20 mouse cellular contexts compared by ENCODE assay signal in genomic region chr10:80481002-80481401, GRCm38 (mm10). TPM values are rescaled to one million over a fixed set of nuclear protein-coding genes. Genes with fewer than 3 reads are reported as not detected.
DNase-seq lines count a peak whose midpoint lies in the region; ATAC-seq and TF ChIP-seq lines count a peak whose summit lies in the region.
"Had no signal": no experiment of that assay in that cellular context is flagged by ENCODE, and none has a peak within 500 bp of the region (broad histone marks: within the 10 kb centered on the region; RNA-seq: fewer than 3 reads in every experiment).

No protein-coding gene starts in this region.

- no peak overlapping the region for H3K27ac ChIP-seq in lung, embryonic 14.5 days (ENCODE audit: low read depth)
- no peak overlapping the region for H3K27ac ChIP-seq in MEL (ENCODE audit: control insufficient read depth, low read depth, low read length)
- no peak overlapping the region for H3K27ac ChIP-seq in liver, embryonic 11.5 days (ENCODE audit: low read depth, low read length)
- H3K27ac ChIP-seq in forebrain, embryonic 13.5 days: no peak overlapping the region
- H3K27ac ChIP-seq in forebrain, embryonic 11.5 days (ENCODE audit: low read depth, low read length): no peak overlapping the region

- DNase-seq in lung, embryonic 14.5 days: peak; percentile 40
- DNase-seq in lung, postnatal 10 days: no peak
- peak; percentile 78 for DNase-seq in MEL (ENCODE audit: low read depth, low spot score)
- no peak for DNase-seq in liver, embryonic 11.5 days (ENCODE audit: low spot score)
- peak; percentile 23 to 46 for DNase-seq in thymus, postnatal 10 days (ENCODE audit: low spot score in 2 of 2)
- DNase-seq in B cell, adult 2 months: no peak
- DNase-seq in forebrain, embryonic 11.5 days (ENCODE audit: low spot score): no peak
- DNase-seq: cerebellum, adult 9-10 months; embryo, embryonic 11 days; heart, postnatal 4 days; kidney, adult 2 months; right cerebral cortex, postnatal 25 days had no signal

- TF ChIP-seq RAD21 in MEL (IDR thresholded peaks at IDR 0.05; ENCODE audit: low read depth, low read length): no peak

- no peak overlapping the region for H3K4me3 ChIP-seq in lung, embryonic 14.5 days (ENCODE audit: low read depth, low read length)
- no peak overlapping the region for H3K4me3 ChIP-seq in MEL (ENCODE audit: control insufficient read depth in 1 of 2, insufficient read depth in 1 of 2, low read depth in 2 of 2, low read length in 2 of 2)
- no peak overlapping the region for H3K4me3 ChIP-seq in liver, embryonic 11.5 days (ENCODE audit: low read depth, low read length)
- H3K4me3 ChIP-seq in forebrain, embryonic 13.5 days: no peak overlapping the region
- no peak overlapping the region for H3K4me3 ChIP-seq in forebrain, embryonic 11.5 days (ENCODE audit: low read depth, low read length)
- H3K4me3 ChIP-seq: heart, embryonic 12.5 days; megakaryocyte, embryonic 14.5 days had no signal

- 0 out of 2 replicates have a peak, but pooled peaks cover 3% of the 10 kb centered on the region for H3K4me1 ChIP-seq in lung, embryonic 14.5 days (ENCODE audit: insufficient read depth)
- H3K4me1 ChIP-seq in MEL (ENCODE audit: control insufficient read depth in 1 of 2, insufficient read depth in 2 of 2, low read length in 2 of 2): no peaks in the 10 kb centered on the region
- H3K4me1 ChIP-seq in liver, embryonic 11.5 days (replicated peaks; ENCODE audit: control insufficient read depth, insufficient read depth, low read length): peaks cover 12% of the 10 kb centered on the region
- peaks cover 9% of the 10 kb centered on the region; the same call in 1 of the 2 replicates for H3K4me1 ChIP-seq in forebrain, embryonic 13.5 days
- H3K4me1 ChIP-seq in forebrain, embryonic 11.5 days (replicated peaks; ENCODE audit: control insufficient read depth, insufficient read depth, low read length): no peaks in the 10 kb centered on the region

- no peak for TF ChIP-seq EP300 in MEL (IDR thresholded peaks at IDR 0.05; ENCODE audit: low read depth in 1 of 2, low read length in 2 of 2)

- H3K79me2 ChIP-seq in MEL (ENCODE audit: control insufficient read depth, insufficient read depth, low read length, poor library complexity): no peaks in the 10 kb centered on the region

- WGBS in lung, embryonic 14.5 days: 9% methylated on average over 5 of the region's 5 CpGs
- WGBS in liver, embryonic 11.5 days: 8% methylated on average over 5 of the region's 5 CpGs
- 12% methylated on average over 4 of the region's 5 CpGs for WGBS in forebrain, embryonic 13.5 days
- WGBS in forebrain, embryonic 11.5 days: 22% methylated on average over 5 of the region's 5 CpGs

- no peaks in the 10 kb centered on the region for H3K36me3 ChIP-seq in lung, embryonic 14.5 days (ENCODE audit: insufficient read depth)
- no peaks in the 10 kb centered on the region for H3K36me3 ChIP-seq in MEL (ENCODE audit: control insufficient read depth in 1 of 2, insufficient read depth in 2 of 2, low read length in 2 of 2)
- H3K36me3 ChIP-seq in liver, embryonic 11.5 days (ENCODE audit: control insufficient read depth, insufficient read depth, low read length): no peaks in the 10 kb centered on the region
- H3K36me3 ChIP-seq in forebrain, embryonic 13.5 days (ENCODE audit: poor library complexity, severe bottlenecking): no peaks in the 10 kb centered on the region
- H3K36me3 ChIP-seq in forebrain, embryonic 11.5 days (ENCODE audit: control insufficient read depth, insufficient read depth, low read length): no peaks in the 10 kb centered on the region
- H3K36me3 ChIP-seq: heart, embryonic 12.5 days had no signal

- no peak for TF ChIP-seq CTCF in lung, embryonic 14.5 days (IDR thresholded peaks at IDR 0.05; ENCODE audit: low read depth)
- no peak for TF ChIP-seq CTCF in MEL (IDR thresholded peaks at IDR 0.05 in 2 of 3, conservative IDR thresholded peaks at IDR 0.05 in 1 of 3; ENCODE audit: control insufficient read depth in 1 of 3, insufficient read depth in 1 of 3, low read depth in 2 of 3, low read length in 3 of 3, poor library complexity in 1 of 3, severe bottlenecking in 1 of 3)

- H3K9ac ChIP-seq in lung, embryonic 14.5 days: no peak overlapping the region
- no peak overlapping the region for H3K9ac ChIP-seq in MEL (ENCODE audit: control insufficient read depth, low read depth, low read length, poor library complexity, severe bottlenecking)
- H3K9ac ChIP-seq in liver, embryonic 11.5 days (ENCODE audit: low read depth, low read length): no peak overlapping the region
- no peak overlapping the region for H3K9ac ChIP-seq in forebrain, embryonic 13.5 days
- no peak overlapping the region for H3K9ac ChIP-seq in forebrain, embryonic 11.5 days (ENCODE audit: low read length)
- H3K9ac ChIP-seq: heart, embryonic 12.5 days had no signal

- TF ChIP-seq POLR2A in MEL (IDR thresholded peaks at IDR 0.05; ENCODE audit: control insufficient read depth in 1 of 2, insufficient read depth in 1 of 2, low read depth in 1 of 2, low read length in 2 of 2, poor library complexity in 1 of 2): no peak

- H3K27me3 ChIP-seq in lung, embryonic 14.5 days (ENCODE audit: insufficient read depth, low read length): peaks cover 41% of the 10 kb centered on the region
- peaks cover 2 to 4% of the 10 kb centered on the region in 2 experiments; a peak in 3 of 4 replicates for H3K27me3 ChIP-seq in MEL (ENCODE audit: control insufficient read depth in 1 of 2, insufficient read depth in 2 of 2, low read length in 2 of 2)
- H3K27me3 ChIP-seq in liver, embryonic 11.5 days (replicated peaks; ENCODE audit: control insufficient read depth, insufficient read depth, low read length): peaks cover 63% of the 10 kb centered on the region
- H3K27me3 ChIP-seq in forebrain, embryonic 13.5 days: peaks cover 45% of the 10 kb centered on the region
- peaks cover 11% of the 10 kb centered on the region for H3K27me3 ChIP-seq in forebrain, embryonic 11.5 days (ENCODE audit: control insufficient read depth, insufficient read depth, low read length)

- no peak overlapping the region for H3K4me2 ChIP-seq in lung, embryonic 14.5 days
- no peak overlapping the region for H3K4me2 ChIP-seq in liver, embryonic 11.5 days
- no peak overlapping the region for H3K4me2 ChIP-seq in forebrain, embryonic 13.5 days
- H3K4me2 ChIP-seq in forebrain, embryonic 11.5 days (ENCODE audit: low read depth, low read length, severe bottlenecking): no peak overlapping the region
- H3K4me2 ChIP-seq: heart, embryonic 12.5 days had no signal

- H3K9me3 ChIP-seq in lung, embryonic 14.5 days (ENCODE audit: low read depth, low read length): no peaks in the 10 kb centered on the region
- H3K9me3 ChIP-seq in MEL (replicated peaks; ENCODE audit: insufficient read depth, low read length): no peaks in the 10 kb centered on the region
- no peaks in the 10 kb centered on the region for H3K9me3 ChIP-seq in liver, embryonic 11.5 days (ENCODE audit: control insufficient read depth, low read length)
- H3K9me3 ChIP-seq in forebrain, embryonic 13.5 days (replicated peaks): no peaks in the 10 kb centered on the region
- no peaks in the 10 kb centered on the region for H3K9me3 ChIP-seq in forebrain, embryonic 11.5 days (ENCODE audit: control insufficient read depth, low read length)
- H3K9me3 ChIP-seq: heart, embryonic 12.5 days; megakaryocyte, embryonic 14.5 days had no signal

- no peak for ATAC-seq in lung, embryonic 14.5 days (ENCODE audit: insufficient read depth)
- ATAC-seq in liver, embryonic 11.5 days (replicated peaks; ENCODE audit: low FRiP score): peak; percentile 84
- ATAC-seq in forebrain, embryonic 13.5 days: no peak
- no peak for ATAC-seq in forebrain, embryonic 11.5 days (replicated peaks; ENCODE audit: low FRiP score)
- ATAC-seq: Patski had no signal

TF ChIP-seq in MEL, 35 proteins besides CTCF, POLR2A, EP300 and RAD21 (continues in another document):
- no peak for TF ChIP-seq USF2 (IDR thresholded peaks at IDR 0.05; ENCODE audit: borderline replicate concordance in 1 of 2, insufficient read depth in 1 of 2, low read depth in 1 of 2, low read length in 2 of 2)
- TF ChIP-seq ELF1 (IDR thresholded peaks at IDR 0.05; ENCODE audit: low read depth, low read length): no peak
- no peak for TF ChIP-seq ZC3H11A (IDR thresholded peaks at IDR 0.05; ENCODE audit: low read depth, low read length)
- TF ChIP-seq SMC3 (IDR thresholded peaks at IDR 0.05; ENCODE audit: low read depth, low read length): no peak
- no peak for TF ChIP-seq MAFK (IDR thresholded peaks at IDR 0.05; ENCODE audit: borderline replicate concordance, low read depth, low read length)
- TF ChIP-seq MYB (IDR thresholded peaks at IDR 0.05; ENCODE audit: low read depth, low read length): no peak
- TF ChIP-seq MYC (IDR thresholded peaks at IDR 0.05; ENCODE audit: low read depth, low read length): no peak

RNA-seq across cellular contexts. Expression of gene Onecut3, which starts 13.6 kb away (rescaled TPM):
- not detected in 2 replicates for polyA plus RNA-seq in lung, embryonic 14.5 days (2014; fragmentation: Nextera tagmentation; extraction: Ambion mirVana)
- not detected in 2 replicates for total RNA-seq in MEL (2012; rRNA removed)
- not detected for polyA plus RNA-seq in MEL (2012; ENCODE audit: insufficient read depth in 1 of 2, insufficient read length in 2 of 2, low read depth in 1 of 2, low replicate concordance in 2 of 2, missing spikeins in 1 of 2)
- 0.94 and 1.3 TPM in 2 replicates for polyA plus RNA-seq in liver, embryonic 11.5 days (2014; fragmentation: Nextera tagmentation; extraction: Ambion mirVana)
- polyA plus RNA-seq in forebrain, embryonic 13.5 days (2015; fragmentation: Nextera tagmentation; extraction: Ambion mirVana): 0.35 and 0.57 TPM in 2 replicates
- polyA plus RNA-seq in forebrain, embryonic 11.5 days (2014; fragmentation: Nextera tagmentation; extraction: Ambion mirVana): 0.49 and 0.53 TPM in 2 replicates
- total RNA-seq: adrenal gland, adult 18-20 months; gastrocnemius, postnatal 4 days; left cerebral cortex, postnatal 14 days; liver, adult 2 months had no signal
- polyA plus RNA-seq: heart, embryonic 12.5 days; kidney, adult 2 months; liver, adult 2 months; Patski had no signal

RNA-seq across cellular contexts. Expression of gene Tcf3, which starts 47.6 kb away (rescaled TPM):
- 148 and 175 TPM in 2 replicates for polyA plus RNA-seq in lung, embryonic 14.5 days (2014; fragmentation: Nextera tagmentation; extraction: Ambion mirVana)
- total RNA-seq in MEL (2012; rRNA removed): 113 and 125 TPM in 2 replicates
- polyA plus RNA-seq in MEL (2012; ENCODE audit: insufficient read depth in 1 of 2, insufficient read length in 2 of 2, low read depth in 1 of 2, low replicate concordance in 2 of 2, missing spikeins in 1 of 2): 100 to 1,000 TPM in 1 of 2 experiments, not detected in 1; 258 TPM
- polyA plus RNA-seq in liver, embryonic 11.5 days (2014; fragmentation: Nextera tagmentation; extraction: Ambion mirVana): 148 and 149 TPM in 2 replicates
- 112 and 119 TPM in 2 replicates for polyA plus RNA-seq in forebrain, embryonic 13.5 days (2015; fragmentation: Nextera tagmentation; extraction: Ambion mirVana)
- 237 and 256 TPM in 2 replicates for polyA plus RNA-seq in forebrain, embryonic 11.5 days (2014; fragmentation: Nextera tagmentation; extraction: Ambion mirVana)

RNA-seq across cellular contexts. Expression of gene Atp8b3, which starts 57.9 kb away (rescaled TPM):
- polyA plus RNA-seq in lung, embryonic 14.5 days (2014; fragmentation: Nextera tagmentation; extraction: Ambion mirVana): 0.09 and 0.14 TPM in 2 replicates
- total RNA-seq in MEL (2012; rRNA removed): 0.03 TPM in 1 of 2 replicates, not detected in the other
- polyA plus RNA-seq in MEL (2012; ENCODE audit: insufficient read depth in 1 of 2, insufficient read length in 2 of 2, low read depth in 1 of 2, low replicate concordance in 2 of 2, missing spikeins in 1 of 2): under 1 TPM in 1 of 2 experiments, not detected in 1; 0.13 TPM
- polyA plus RNA-seq in liver, embryonic 11.5 days (2014; fragmentation: Nextera tagmentation; extraction: Ambion mirVana): 0.12 and 0.23 TPM in 2 replicates
- 0.33 and 0.36 TPM in 2 replicates for polyA plus RNA-seq in forebrain, embryonic 13.5 days (2015; fragmentation: Nextera tagmentation; extraction: Ambion mirVana)
- 0.35 and 0.59 TPM in 2 replicates for polyA plus RNA-seq in forebrain, embryonic 11.5 days (2014; fragmentation: Nextera tagmentation; extraction: Ambion mirVana)
- total RNA-seq: heart, postnatal 4 days; liver, adult 2 months had no signal
- polyA plus RNA-seq: liver, adult 2 months had no signal

Comparison
In these comparisons a context has a peak if more than half of its experiments do, and no peak if none do; other contexts are left out.
1. DNase-seq: peak in lung, embryonic 14.5 days (single experiment), MEL (single experiment) and thymus, postnatal 10 days (2 of 2); none in lung, postnatal 10 days (single experiment), liver, embryonic 11.5 days (single experiment), B cell, adult 2 months (0 of 2) and forebrain, embryonic 11.5 days (single experiment).